Mouse (Mus musculus) hindlimb bud, embryonic 11.5 days (tissue): ENCODE data around the gene Slc2a3.
"Not testable (repeated sequence)": the region's sequence is repeated elsewhere in the genome, so short reads cannot be mapped to it uniquely, and the experiment has no call there.

Experiments
- DNase-seq: peaks from one replicate; pipeline ENCODE4 v3.0.0-alpha.2; 2012; ENCODE audit warnings: low read depth, low spot score; ENCODE audit errors: extremely low spot score

Slc2a3 gene

DNA sequence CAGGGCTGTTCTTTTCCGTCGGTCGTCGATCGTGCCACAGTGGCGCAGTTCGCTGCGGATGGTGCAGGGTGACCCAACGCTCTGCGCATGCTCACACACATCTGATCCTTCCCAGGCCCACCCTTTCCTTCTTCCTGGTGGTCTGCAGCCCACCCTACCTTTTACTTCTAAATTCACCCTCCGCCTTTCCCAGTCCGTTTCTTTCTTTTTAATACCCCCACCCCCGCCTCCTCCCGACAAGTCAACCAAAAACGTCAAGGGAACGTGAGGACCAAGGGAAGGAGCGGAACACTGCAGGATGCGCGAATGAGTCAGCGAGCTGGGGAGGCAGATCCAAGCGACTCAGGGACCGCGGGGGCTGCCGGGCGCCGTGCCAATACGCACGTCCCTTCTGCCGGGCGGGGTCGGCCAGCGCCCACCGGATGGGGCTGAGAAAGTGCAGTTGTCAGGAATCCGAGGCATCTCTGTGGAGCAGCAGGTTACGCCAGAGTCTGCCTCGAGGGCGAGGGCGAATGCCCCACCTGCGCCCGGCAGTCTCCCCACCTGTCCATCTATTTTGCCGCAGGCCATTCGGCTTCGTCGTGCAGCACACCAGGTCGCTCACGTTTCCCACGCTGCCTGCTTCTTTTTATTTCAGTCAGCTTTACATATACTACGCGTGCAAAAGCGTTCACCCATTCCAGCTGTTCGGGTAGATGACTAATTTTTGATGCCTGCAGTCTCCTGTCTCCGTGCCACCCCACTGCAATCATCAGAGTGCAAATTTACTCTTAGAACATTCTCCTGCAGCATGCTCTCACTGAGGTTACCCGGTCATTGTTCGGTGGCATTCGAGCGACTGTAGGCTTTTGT, 36.8 kb downstream of the Slc2a3 start:
- DNase-seq = no peak

DNA sequence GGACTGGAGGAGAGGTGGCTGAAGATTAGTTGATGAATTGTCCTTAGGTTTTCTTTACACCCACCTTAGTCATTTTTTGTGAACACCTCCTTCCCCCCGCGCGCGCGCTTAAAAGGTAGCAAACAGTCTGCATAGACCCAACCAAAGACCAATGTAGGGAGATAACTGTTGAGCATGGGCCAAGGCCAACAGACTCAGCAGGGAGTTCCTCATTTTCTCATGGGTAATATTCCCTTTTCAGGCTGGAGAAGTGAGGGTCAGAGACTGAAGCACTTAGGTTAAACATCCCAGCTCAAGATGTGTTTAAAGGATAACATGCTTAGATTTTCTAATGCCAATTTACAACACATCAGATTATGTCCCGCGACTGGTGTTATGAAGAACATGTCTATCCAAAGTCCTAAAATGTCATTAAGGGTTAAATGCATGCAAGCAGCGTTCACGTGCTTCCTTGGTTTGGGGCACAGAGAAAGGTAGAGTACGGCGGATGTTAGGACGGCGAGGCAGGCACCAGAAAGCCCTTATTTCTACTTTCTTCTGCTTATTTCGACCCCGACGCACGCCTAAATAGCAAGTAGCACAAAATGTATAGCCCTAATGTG, 37.5 kb downstream of the Slc2a3 start:
- DNase-seq = no peak

DNA sequence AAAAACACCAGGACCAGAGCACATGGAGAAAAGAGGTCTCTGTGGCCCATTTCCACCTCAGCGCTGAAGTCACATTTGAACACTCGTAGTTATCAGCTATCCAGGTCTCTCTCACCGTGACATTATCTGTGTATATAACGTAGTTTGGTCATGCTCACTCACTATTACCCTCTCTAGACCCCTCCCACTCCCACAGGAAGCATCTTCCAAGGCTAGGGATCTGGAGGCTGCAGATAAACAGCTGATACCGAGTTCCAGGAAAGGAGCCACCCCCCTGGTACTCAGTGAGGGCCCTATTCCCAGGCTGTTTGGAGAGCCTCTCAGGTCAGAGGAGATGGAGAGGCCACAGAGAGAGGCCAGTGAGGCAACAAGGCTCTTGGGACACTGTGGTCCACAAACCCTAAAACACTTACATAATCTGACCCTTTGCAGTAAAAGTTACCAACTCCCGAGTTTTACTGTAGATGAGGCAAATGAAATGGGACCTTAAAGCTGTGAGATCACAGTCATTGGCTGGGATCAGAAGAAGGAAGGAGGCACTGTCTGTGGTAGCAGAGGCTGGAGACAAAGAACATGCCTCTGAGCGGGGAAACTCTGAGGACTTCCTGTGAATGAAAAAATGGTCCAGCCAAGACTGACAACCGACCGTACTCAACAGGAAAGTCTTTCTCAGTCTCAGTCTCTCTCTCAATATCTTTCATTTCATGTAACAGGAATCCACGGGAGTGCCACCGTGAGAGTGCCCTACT, 38.3 kb downstream of the Slc2a3 start:
- no peak for DNase-seq

DNA sequence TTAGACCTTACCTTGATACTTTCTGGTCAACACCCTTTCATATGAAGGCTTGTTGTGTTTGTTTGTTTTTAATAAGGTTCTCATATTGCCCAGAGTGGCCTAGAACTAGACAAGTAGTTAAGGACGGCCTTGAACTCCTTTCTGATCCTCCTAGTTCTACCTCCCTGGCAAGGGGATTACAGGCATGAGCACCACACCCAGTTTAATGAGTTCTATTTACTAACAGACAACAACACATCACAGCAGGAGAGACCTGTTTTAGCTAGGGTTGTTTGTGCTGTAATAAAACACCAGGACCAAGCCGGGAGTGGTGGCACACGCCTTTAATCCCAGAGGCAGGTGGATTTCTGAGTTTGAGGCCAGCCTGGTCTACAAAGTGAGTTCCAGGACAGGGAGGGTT, 39.0 kb downstream of the Slc2a3 start:
- DNase-seq = no peak

DNA sequence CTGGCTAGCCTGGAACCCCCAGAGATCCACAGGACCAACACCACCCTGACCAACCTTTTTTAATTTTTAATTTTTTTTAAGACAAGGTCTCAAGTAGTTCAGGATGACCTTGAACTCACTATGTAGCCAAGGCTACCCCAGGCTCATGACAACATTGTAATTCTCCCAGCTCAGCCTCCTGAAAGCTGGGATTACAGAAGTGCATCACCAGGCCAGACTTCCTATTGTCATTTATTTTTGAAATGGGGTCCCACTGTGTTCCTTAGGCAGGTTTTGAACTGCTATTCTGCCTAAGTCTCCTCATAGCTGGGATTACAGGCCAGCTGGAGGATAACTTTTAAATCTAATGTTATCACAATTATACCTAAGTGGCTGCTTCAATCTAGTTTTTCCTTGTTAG, 39.5 kb downstream of the Slc2a3 start:
- no peak for DNase-seq

DNA sequence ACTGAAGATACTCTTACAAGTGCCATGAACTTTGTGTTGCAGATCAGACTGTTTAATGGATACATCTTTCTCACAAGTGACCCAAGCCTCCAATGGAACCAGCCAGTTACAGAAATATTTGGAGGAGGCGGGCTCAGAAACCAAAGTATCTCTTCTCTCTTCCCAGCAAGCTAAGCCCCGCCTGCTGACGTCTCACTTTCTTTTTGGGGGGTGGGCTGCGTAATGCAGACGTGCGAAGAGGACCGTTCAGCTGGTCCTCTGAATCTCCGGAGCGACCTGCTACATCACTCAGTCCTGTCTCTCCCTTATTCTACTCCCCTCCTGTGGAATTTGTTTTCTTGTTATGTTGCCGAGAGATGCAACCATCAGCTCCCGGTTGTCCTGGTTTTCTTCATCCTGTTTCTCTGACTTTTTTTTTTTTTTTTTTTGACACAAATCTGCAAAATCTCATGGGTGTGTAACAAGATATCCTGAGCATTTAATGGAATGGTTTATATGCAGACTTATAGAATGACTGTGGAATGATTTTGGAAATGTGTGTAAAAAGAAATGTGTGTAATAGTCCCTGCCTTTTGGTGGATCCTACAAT, 40.3 kb downstream of the Slc2a3 start:
- DNase-seq = no peak

DNA sequence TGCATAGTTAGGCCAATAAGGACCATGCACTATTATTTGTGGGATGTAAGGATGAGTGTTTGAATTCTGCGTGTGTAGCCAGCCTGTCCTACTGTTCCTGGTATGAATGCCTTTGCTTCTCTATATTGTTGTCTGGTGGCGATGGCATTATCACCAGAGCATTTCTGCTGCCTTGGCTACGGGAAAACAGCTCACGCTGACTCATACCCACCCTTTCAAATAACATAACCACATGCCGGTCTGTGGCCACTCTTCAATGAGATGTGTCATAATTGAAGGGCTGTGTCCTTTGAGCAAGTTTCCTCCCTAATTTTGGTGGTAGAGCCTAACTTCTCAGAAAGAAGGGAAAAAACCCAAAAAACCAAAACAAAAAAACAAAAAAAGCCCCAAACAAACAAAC, 42.7 kb downstream of the Slc2a3 start:
- DNase-seq = no peak

DNA sequence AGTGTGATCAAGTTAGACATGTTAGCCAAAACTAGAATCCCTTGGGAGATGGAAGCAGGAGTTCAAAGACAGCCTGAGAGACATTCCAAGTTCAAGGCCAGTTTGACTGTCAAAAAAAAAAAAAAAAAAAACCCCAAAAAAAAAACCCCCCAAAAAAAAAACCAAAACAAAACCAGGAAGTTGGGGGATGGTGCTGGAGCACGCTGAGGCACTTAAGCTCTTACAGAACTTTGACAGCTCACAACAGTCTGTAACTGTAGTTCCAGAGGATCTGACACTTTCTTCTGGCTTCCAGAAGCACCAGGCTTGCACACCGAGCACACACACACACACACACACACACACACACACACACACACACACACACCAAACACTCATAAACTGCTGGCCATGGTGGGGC, 45.5 kb downstream of the Slc2a3 start:
- DNase-seq = no peak

DNA sequence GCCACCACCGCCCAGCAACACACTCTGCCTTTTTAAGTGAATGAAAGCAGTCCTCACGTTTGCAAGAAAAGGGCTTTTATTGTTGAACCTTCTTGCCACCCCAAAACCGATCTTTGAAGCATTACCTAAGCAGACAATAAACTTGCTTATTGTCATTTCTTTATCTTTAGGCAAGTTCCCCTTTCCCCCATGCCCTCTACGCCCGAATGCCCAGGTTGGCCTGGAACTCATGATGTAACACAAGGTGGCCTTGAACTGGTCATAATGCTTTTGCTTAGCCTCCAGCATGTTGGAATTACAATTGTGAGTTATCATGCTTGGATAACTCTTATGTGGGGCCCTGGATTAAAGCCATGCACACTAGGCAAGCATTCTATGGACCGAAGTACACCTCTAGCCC, 50.9 kb downstream of the Slc2a3 start:
- DNase-seq = no peak

DNA sequence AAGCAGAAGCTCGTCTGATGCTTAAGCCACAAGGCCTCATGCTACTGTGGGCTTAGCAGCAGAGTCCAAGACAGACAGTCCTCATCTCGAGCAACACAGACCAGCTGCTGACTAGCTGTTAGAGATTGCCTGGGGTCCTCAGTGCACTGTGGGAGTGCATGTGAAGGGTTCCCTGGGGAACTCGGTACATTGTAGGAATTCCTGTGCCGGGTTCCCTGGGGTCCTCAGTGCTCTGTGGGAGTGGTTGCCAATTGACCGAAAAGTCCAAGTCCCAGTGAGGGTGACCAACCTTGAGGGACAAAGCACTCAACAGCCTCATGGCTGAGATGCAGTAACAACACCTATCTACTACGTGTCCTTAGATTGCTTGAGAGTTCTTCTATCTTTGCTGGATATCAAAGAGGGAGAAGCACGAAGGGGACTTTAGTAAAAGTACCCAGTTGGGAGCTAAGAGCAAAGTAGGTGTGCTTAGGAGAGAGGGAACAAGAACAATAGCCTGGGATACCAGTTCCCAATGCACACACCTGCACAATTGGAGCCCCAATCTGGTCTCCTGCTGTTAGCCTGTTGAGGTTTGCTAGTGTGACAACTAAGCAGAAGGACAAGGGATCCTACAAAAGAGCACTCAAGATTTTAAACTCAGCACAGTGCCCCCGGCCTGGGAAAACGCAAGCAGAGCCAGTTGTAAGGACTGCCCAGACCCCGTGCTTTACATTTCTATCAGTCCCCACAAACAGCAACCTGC, 56.8 kb downstream of the Slc2a3 start:
- no peak for DNase-seq

DNA sequence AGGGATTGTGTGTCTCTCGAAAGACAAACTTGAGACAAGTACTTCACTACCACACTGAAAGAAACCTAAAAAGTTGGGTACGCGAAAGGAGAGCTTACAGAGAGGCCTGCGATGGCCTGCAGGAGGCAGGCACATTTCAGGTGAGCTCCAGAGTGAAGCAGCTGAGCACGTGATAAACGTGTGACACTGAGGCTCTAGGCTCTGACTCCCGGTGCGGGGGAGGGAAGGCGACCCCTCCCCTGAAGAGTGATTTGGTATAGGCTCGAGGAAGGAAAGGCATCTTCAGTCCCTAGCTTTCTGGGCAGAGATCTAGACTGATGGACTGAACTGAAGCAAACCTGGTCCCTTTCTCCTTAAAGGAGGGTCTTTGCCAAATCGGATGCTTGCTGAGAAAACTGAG, 58.1 kb downstream of the Slc2a3 start:
- DNase-seq = no peak

DNA sequence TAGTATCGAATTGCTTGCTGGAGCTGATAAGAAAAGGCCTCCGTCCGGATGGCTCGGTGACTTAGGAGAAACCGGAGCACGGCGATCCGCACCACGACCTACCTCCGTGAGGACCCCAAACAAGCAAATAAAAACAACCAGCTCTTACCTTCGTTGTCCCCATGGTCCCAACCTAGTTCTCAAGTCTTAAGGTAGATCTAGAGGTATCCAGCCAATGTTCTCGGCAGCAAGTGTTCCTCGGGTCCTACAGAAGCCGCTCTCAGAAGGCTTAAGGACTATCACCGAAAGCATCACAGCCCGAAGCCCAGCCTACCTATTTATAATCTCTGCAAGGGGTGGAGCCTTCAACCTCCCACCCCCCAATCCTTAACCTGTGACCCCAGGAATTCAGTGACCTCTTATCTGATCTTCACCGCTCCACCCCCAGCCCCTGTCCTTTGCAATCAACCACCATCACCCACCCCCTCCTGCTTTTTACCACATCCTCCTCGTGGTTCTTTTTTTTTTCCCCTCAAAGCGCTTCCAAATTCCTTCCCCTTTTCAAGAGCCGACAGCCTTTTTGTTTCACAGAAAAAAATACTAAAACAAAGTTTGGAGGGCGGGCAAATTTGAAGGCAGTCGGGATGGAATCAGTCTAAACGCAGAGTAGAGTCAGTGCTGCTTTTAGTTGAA, 59.1 kb downstream of the Slc2a3 start:
- DNase-seq = no peak

DNA sequence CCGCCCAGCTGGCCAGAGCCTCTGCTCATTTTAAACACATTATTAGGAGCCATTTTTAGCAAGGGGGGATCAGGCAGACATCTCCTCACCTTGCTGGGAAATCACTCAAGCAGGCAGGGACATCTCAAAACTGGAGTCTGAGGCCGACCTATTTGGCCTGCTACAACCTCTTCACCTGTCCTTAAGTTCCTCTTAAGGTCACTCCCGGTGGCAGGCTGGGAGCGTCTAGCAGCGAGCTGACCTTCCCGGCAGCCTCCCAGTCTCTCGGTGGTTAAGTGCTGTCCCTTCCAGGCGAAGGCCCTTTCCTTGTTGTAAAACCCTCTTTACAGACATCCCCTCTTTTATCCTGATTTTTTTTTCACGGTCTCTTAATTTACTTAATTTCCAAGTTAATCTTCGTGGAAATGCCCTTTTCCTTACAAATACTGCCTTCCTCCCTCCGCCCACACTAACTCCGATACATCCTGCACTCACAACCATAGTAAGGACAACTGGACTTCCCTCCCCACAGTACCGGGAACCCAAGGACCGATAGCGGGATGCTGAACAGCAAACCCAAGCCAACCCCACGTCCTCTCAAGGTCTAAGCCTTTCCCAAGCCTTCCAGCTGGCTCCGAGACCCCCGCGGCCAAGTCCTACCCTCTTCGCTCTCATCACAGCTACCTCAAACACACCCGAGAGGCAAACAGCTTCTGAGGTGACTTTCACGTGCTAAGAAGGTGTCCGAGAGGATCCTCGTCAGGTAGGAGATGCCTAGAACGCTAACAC, 59.8 kb downstream of the Slc2a3 start:
- DNase-seq = no peak

DNA sequence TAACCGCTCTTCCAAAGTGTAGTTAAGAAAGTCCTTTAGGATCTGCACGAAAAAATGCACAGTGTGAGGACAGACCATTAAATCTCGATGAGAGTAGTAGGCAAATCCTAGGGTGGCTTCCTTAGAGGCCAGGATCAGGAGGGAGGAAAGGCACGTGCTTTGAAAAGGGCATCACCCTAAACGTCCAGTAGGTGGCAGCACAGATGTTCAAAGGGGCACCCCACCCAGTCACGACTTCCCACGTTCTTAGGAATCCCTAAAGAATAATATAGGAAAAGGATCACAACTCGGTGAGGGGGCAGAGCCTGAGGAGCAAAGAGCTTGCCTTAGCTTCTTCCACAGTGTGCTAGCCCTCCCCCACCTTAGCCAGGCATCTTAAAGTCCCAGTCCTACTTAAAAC, 61.5 kb downstream of the Slc2a3 start:
- no peak for DNase-seq

DNA sequence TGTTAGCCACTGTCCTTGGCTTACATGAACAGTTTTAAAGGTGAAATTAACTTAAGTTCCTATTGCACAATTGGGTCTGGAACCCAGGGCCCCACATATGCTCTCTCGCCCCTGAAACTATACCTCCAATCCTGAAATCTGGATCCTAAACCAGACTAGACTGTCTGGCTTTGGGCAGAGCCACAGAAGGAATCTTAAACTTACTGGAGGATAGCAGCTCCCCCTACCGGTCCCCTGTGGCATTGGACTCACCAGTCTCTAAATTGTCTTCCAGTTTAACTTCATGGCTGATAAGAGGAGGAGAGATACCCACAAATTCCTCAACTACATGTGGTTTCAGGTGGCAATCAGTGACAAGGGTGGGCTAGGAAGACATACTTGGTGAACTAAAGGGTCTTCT, 81.5 kb downstream of the Slc2a3 start:
- no peak for DNase-seq

DNA sequence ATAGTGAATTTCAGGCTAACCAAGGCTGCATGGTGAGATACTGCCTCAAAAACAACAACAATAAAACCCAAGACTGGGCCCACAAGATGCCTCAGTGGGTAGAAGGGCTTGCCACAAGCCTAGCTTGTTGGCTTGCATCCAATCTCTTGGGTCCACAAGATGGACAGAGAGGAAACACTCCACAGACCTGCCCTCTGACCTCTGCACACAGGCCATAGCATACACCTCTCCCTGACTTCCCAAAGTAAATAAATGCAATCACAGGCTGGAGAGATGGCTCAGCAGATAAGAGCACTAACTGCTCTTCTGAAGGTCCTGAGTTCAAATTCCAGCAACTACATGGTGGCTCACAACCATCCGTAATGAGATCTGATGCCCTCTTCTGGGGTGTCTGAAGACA, 83.2 kb downstream of the Slc2a3 start:
- not testable (repeated sequence) for DNase-seq

DNA sequence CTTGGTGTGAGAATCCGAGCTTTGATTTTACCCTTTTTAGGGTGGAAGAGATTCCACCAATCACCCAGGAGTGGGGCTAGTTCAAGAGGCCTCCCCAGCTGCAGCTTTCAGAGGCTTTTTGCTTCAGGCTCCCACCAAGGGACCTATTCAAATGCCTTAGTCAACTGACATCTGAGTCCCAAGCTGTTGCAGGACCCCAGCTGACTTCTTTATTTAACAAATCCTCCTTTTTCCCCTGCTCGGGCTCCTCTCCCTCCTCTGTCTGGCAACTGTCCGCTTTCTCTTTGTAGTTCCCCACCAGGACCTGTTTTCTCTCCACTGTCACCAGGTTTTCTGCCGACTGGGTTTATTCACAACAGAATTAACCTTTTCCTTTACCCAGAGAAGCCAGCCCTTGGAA, 85.6 kb downstream of the Slc2a3 start:
- DNase-seq = no peak

DNA sequence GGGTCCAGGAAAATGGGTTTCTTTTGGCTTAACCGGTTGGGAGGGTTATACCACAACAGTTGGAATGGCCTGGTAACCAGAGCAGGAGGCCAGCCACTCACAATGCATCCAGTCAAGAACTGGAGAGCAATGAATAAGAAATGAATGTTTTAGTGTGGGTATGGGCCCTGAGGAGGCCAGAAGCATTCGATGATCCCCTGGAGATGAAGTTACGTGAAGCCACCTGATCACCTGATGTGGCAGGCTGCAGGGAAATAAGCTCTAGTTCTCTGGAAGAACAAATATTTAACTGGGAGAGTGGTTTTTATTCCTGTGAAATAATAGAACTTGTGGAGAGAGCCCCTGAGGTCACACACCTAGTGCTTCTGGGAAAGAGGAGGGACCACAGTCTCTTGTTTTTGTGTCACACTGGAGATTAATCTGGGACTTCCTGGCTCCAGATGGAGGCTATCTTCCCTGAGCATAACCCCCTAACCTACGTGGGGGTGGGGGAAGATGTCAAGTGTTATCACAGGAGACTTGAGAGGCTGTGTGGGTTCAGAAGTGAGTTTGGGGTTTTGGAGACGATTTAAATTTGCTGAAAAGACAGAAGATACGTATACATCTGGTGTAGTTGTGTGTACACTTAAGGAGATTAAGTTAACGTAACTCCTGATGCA, 86.6 kb downstream of the Slc2a3 start:
- no peak for DNase-seq

DNA sequence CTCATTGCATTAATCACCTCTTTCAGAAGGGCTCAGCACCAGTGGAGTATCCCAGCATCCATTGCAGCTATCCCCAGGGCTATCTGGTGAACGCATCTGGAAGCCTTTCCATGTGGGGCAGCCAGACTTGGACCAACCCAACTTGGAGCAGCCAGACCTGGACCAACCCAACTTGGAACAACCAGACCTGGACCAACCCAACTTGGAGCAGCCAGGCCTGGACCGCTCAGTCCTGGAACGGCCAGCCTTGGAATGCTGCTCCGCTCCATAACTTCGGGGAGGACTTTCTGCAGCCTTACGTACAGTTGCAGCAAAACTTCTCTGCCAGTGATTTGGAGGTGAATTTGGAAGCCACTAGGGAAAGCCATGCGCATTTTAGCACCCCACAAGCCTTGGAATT, 88.3 kb downstream of the Slc2a3 start:
- DNase-seq = not testable (repeated sequence)
